Mouse (Mus musculus) urinary bladder, adult 18-20 months (tissue): ENCODE measurements around the gene Snrpa.

Experiments
- DNase-seq, 2 experiments: peaks; one replicate each; pipeline ENCODE4 v3.0.0; 2022; ENCODE audit warnings: low spot score in 2 of 2, mixed read lengths in 2 of 2

Snrpa gene

DNA sequence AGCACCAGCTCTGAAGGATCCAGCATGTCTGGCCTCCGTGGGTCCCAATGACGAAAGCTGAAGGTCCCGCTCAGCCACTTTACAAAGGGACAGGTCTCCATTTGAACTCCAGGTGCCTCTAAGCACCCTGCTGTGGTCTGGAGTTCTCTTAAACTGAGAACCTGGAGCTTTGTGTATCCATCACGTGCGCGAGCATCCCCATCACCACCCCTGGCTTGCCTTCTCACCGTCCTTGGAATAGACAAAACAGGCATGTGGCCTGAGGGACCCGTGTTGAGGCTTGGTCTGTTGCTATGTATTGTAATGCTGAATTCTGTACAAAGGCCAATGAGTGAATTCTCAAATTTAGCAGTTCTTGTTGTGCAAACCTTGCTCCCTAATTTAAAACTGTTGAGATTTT is 2.7 kb upstream of the Snrpa start:
- no peak for DNase-seq

DNA sequence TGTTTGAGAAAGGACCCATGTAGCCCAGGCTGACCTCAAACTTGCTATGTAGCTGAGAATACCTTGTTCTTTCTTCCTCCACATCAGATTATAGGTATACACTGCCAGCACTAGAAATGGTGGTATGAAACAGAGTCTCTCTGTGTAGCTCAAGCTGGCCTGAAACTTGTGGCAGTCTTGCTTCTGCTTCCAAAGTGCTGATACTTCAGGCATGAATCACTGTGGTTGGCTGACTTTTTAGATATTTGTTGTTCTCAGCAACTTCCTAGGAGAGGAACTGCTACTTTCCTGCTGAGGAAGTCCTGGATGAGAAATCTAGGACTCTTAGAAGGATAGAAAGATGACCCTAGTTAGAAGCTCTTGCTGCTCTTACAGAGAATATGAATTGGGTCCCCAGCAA is 2.3 kb upstream of the Snrpa start:
- no peak for DNase-seq

DNA sequence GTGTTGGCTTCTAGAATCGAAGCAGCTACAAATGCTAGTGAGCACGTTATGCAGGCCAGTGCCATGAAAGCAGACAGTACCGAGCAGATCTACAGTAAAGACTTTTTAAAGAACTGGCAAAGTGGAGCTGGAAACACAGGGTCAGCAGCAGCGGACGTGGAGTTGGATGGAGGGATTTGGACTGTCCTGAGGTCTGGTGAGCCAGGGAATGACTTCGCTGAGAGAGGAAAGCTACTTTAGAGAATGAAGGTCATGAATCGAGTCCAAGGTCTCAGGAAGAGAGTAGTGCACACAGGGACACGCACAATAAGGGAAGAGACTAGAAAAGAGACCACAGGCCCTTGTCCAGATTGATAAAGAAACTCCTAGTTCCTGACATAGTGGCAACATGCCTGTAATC is 1.6 kb upstream of the Snrpa start:
- no peak for DNase-seq

DNA sequence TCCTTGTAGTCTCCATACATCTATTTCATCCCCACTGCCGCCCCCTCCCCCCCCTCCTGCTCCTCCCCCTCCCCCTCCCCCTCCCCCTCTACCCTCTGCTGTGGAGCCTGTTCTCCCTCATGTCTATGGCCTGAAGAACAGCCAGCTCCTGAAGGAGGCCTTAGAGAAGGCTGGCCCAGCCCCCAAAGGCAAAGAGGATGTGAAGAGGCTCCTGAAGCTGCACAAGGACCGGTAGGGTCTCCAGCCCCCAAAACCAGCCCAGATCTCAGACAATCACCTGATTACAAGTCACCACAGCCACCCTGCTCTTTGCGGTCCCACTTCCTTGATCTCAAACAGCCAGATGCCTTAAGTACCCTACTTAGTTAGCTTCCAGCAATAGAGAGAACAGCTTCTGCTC is 1.1 kb upstream of the Snrpa start:
- DNase-seq = no peak

DNA sequence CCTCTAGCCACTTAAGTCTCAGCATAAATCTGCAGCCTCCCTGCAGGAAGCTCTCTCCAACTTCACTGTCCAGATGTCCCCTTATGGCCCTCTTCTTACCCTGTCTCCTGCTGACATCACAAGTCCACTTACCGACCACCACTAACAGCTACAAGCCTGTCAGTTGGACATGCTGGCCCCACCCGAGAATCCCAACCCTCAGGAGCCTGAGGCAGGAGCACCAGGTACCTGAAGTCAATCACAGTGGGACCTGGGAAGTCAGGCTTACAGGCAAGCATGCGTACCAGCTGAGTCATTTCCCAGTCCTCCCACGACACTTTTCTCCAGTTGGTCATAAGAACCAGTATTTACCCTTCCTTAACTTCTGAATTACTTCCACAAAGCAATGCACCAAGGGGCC is 2.3 kb downstream of the Snrpa start:
- no peak for DNase-seq

GRCm38 (mm10) chr7:27192434-27192833 is 3.6 kb downstream of the Snrpa start:
- DNase-seq = no peak

GRCm38 (mm10) chr7:27189271-27189931 is 6.7 kb downstream of the Snrpa start:
- no peak for DNase-seq

DNA sequence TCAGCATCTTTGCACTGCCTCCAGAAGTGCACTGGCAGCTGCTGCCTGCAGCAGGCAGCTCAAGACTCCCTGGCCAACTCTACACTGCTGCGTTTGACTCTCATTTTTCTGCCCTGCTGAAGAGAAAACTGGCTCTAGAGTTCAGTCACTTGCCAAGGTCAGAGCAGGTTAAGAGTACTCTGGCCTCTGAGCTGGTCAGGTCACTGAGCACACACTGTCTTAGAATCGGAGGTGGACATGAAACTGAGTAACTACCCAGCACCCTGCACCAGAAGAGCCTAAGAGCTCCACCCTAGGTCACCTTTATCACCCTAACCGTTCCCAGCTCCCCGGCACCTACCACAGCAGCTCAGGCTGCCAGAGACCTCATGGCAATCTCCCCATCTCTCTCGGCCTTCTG is 10.1 kb downstream of the Snrpa start:
- DNase-seq = no peak

- DNase-seq = no peak
Observed at GRCm38 (mm10) chr7:27184964-27185363, 11.1 kb downstream of the Snrpa start.

GRCm38 (mm10) chr7:27182498-27182897 is 13.6 kb downstream of the Snrpa start:
- DNase-seq = no peak

DNA sequence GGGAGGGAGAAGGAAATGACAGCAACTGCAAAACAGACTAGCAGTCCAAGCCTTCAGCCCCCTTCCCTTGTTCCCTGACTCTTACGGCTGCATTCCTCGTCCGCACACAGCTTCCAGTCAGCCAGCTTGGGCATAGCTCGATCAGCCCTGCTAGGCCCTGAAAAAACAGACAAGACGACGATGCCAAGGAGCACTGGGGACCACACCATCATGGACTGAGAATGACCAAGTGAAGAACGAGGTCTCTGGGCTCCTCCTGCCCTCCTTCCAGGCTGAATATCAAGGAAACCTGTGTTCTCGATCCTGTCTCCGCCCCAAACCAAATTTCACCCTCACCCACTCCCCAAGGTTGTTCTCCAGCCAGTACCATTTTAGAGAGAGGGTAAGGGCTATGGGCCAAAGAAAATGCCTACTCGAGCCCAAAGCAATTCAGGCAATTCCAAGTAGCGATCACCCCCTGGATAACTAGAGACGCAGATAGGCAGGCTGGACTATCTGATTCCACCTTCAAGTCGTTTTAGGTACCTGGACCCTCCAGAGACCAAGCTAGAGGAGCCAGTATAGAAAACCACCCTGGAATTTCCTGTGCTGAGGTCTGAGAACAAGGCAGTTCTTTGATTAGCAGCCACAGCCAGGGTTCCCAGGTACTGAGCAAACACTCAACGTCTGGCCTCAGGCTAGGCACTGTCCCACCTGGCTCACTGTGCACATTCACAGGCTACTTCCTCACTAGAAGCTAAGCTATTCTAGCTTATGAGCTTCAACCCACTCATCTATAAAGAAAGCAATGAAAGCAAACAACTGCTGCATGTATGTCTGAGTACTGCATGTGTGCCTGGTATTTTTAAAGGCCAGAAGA is 15.0 kb downstream of the Snrpa start, which contains the start of the genes Gm21983 and Mia:
Gene Gm21983, minus strand, starts transcription at position 250 of the 859 bp plus-strand sequence.
Gene Mia, minus strand, starts transcription at position 321 of the 859 bp plus-strand sequence.
- DNase-seq = no peak

DNA sequence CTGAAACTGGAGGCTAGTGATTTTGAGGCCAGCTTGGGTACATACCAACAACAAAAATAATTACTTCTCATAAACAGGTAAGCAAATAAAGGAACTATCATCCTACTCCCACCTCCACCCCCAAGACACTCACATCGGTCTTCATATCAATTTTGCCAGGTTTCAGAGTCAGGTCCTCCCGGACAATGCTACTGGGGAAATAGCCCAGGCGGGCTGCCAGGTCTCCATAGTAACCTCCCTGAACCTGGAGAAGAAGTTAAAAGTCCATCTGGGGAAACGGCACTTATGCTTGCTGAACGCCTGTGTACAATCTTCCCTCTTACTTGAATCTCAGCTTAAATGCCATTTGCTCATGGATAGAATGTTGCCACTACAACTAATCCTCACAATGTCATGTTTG is 16.0 kb downstream of the Snrpa start:
- no peak for DNase-seq

DNA sequence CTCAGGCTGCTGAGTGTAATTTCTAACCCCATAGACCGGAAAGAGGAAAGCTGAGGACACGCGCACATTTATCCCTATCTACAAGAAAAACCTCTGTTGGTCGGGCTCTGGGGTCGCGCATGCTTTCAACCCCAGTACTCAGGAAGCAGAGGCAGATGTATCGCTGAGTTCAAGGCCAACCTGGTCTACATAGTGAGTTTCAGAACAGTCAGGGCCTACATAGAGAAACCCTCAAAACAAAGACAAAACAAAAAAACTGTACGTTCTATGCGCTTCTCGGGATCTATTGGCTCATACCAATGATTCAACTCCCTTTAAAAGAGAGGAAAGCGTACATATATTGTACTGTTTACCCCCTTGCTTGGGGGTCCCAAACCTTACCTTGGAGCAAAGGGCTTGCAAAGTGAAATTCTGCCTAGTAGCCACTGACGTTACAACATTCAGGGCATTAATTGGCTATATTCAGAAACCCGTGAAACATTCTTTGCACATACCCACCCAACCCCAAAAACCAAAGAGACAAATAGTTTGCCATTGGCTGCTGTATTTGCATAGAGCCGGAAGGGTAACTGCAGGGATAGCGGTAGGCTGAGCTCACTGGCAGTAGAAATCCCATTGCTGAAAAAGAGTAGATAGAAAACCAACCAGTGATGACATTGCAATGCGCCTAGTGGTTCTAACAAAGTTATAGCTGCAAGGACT is 16.7 kb downstream of the Snrpa start:
- no peak for DNase-seq

DNA sequence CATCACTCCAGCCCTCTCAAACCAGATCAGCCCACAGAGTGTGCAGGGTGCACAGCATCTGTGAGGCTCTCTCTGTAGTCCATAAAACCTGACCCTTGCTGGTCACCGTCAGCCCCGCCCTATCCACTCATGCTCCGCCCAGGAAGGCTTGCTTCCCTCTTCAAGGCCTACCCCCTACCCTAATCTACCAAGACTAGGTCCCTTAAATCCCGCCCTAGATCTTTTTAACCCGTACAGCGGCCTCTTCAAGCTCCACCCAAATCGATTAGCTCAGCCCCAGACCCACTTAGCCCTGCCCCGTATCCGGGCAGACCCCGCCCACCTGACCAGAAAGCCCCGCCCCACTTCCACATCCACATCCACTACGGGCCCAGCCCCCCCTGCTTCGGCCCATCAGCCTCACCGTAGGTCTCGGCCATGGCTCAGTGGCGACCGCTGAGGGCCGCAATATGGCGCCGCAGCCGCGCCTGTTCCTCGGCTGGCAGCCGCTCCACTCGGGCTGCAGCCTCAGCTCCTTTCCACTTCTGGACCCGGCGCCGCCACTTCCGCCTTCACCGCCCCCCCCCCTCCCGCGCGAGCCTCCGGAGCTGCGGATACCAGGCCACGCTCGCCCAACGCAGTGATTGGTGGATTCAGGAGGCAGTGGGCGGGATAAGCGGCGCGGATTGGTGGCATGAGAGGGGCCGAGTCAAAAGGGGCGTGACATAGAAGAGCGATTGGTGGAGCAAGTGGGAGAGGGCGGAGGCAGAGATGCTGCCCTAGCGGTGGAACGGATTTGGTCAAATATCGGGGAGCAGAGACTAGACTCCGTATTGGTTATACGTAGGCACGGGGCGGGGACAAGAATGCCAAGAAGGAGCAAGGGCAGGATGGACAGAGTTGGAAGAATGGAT is 17.5 kb downstream of the Snrpa start, which contains the start of gene Rab4b:
Gene Rab4b, minus strand, starts transcription at position 573 of the 893 bp plus-strand sequence.
- peak; percentile 96 to 99 for DNase-seq

DNA sequence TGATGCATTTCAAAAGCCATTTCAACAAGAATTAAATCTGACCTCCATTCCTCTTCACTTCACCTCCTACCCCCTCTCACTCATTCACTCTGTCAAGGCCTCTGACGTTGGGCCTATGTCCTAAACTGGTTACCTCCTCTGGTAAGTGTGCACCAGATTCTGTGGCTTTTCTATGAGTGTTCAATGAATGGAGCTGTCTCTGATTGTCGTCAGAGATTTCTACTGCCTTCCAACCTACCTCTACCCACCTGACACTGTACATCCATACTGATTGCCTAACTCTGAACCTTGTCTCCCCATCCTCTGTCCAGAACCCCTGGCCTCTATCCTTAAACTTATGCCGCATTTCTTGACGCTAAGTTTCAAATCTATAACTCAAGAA is 18.1 kb downstream of the Snrpa start:
- no peak for DNase-seq

- DNase-seq = no peak
Observed at GRCm38 (mm10) chr7:27174896-27175295, 21.2 kb downstream of the Snrpa start.

- DNase-seq = no peak
Observed at GRCm38 (mm10) chr7:27174496-27174895, 21.6 kb downstream of the Snrpa start.

- no peak for DNase-seq
Observed at GRCm38 (mm10) chr7:27170981-27171380, 25.1 kb downstream of the Snrpa start.

GRCm38 (mm10) chr7:27168371-27168770 is 27.7 kb downstream of the Snrpa start:
- no peak for DNase-seq

- no peak for DNase-seq
Observed at GRCm38 (mm10) chr7:27167475-27168094, 28.5 kb downstream of the Snrpa start.
